Mouse (Mus musculus): ENCODE results near the gene Btbd19. TPM values are rescaled to one million over a fixed set of nuclear protein-coding genes. Genes with fewer than 3 reads are reported as not detected.

Gene Btbd19
- polyA plus RNA-seq, 1 experiment from 2014 or later: 6.7 TPM

DNA sequence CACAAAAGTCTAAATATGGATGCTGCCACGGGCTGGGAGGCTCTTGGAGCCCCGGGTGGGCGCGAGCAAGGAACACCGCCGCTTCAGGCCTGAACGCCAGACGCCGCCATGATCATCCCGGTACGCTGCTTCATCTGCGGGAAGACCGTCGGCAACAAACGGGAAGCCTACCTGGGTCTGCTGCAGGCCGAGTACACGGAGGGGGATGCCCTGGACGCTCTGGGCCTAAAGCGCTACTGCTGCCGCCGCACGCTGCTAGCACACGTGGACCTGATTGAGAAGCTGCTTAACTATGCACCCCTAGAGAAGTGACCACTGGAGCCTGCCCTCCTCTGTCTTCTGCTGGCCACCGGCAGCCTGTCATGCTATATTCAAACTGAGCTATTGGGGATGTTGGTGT lies 23.3 kb upstream of the Btbd19 start:
- H3K4me2 ChIP-seq: no peak overlapping the region
- H3K4me3 ChIP-seq (replicated peaks): no peak overlapping the region
- H3K27me3 ChIP-seq (replicated peaks): no peaks in the 10 kb centered on the region
- ATAC-seq (ENCODE audit: insufficient read depth, low FRiP score, low read depth): no peak
- WGBS: 65% methylated on average over 24 of the region's 24 CpGs
- no peaks in the 10 kb centered on the region for H3K9me3 ChIP-seq
- peaks cover 34% of the 10 kb centered on the region for H3K36me3 ChIP-seq
- peaks cover 16% of the 10 kb centered on the region; the same call in 1 of the 2 replicates for H3K4me1 ChIP-seq
- no peak overlapping the region for H3K27ac ChIP-seq
- no peak overlapping the region for H3K9ac ChIP-seq

GRCm38 (mm10) chr4:117148047-117148713 lies 22.7 kb upstream of the Btbd19 start:
- Histone ChIP-seq H3K36me3 (peaks cover 29% of the 10 kb centered on the region), H3K9me3 (no peaks in the 10 kb centered on the region), H3K4me1 (peaks cover 11% of the 10 kb centered on the region; the same call in 1 of the 2 replicates), H3K27ac (no peak overlapping the region), H3K27me3 (replicated peaks) (no peaks in the 10 kb centered on the region), H3K4me2 (no peak overlapping the region), H3K9ac (no peak overlapping the region), H3K4me3 (replicated peaks) (no peak overlapping the region)
- ATAC-seq (ENCODE audit: insufficient read depth, low FRiP score, low read depth): no peak; the same call in 1 of the 2 replicates
- WGBS: 70% methylated on average over 18 of the region's 18 CpGs

- Histone ChIP-seq H3K9me3 (no peaks in the 10 kb centered on the region), H3K9ac (no peak overlapping the region), H3K27me3 (replicated peaks) (no peaks in the 10 kb centered on the region), H3K36me3 (peaks cover 12% of the 10 kb centered on the region), H3K4me3 (replicated peaks) (no peak overlapping the region), H3K4me1 (0 out of 2 replicates have a peak, but pooled peaks cover 2% of the 10 kb centered on the region), H3K27ac (no peak overlapping the region), H3K4me2 (no peak overlapping the region)
- ATAC-seq (ENCODE audit: insufficient read depth, low FRiP score, low read depth): no peak
- WGBS: 27% methylated on average over 15 of the region's 15 CpGs
Measured at GRCm38 (mm10) chr4:117146176-117146575, 20.7 kb upstream of the Btbd19 start.

DNA sequence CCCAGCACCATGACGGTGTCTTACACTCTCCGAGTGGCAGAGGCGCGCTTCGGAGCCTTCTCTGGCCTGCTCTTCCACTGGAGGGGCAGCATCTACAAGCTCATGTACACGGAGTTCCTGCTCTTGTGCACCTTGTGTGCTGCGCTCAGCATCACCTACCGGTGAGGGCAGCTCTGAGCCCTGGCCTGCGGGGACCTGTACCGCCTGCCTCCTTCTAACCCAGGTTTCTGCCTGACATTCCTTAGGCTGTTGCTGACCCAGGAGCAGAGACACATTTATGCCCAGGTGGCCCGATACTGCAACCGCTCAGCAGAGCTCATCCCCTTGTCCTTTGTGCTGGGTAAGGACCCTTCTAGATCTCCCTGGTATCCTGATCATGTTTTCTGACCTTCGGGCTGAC lies 19.7 kb upstream of the Btbd19 start:
- WGBS: 85% methylated on average over 13 of the region's 13 CpGs
- no peak overlapping the region for H3K9ac ChIP-seq
- H3K9me3 ChIP-seq: no peaks in the 10 kb centered on the region

GRCm38 (mm10) chr4:117143023-117143422 lies 17.5 kb upstream of the Btbd19 start:
- 51% methylated on average over 7 of the region's 7 CpGs for WGBS
- H3K9ac ChIP-seq: no peak overlapping the region
- H3K4me1 ChIP-seq: no peaks in the 10 kb centered on the region
- H3K27me3 ChIP-seq (replicated peaks): no peaks in the 10 kb centered on the region
- H3K4me2 ChIP-seq: no peak overlapping the region
- no peaks in the 10 kb centered on the region for H3K9me3 ChIP-seq
- ATAC-seq (ENCODE audit: insufficient read depth, low FRiP score, low read depth): no peak
- H3K36me3 ChIP-seq: no peaks in the 10 kb centered on the region
- H3K27ac ChIP-seq: no peak overlapping the region
- H3K4me3 ChIP-seq (replicated peaks): no peak overlapping the region

More for the DNA sequence above, 19.7 kb upstream of the Btbd19 start:
- 0 out of 2 replicates have a peak, but pooled peaks cover under 1% of the 10 kb centered on the region for H3K4me1 ChIP-seq
- H3K27me3 ChIP-seq (replicated peaks): no peaks in the 10 kb centered on the region
- peaks cover 3% of the 10 kb centered on the region; the same call in 1 of the 2 replicates for H3K36me3 ChIP-seq
- H3K27ac ChIP-seq: no peak overlapping the region
- H3K4me2 ChIP-seq: no peak overlapping the region
- no peak overlapping the region for H3K4me3 ChIP-seq (replicated peaks)
- ATAC-seq (ENCODE audit: insufficient read depth, low FRiP score, low read depth): no peak

GRCm38 (mm10) chr4:117140613-117141012 lies 15.1 kb upstream of the Btbd19 start:
- no peaks in the 10 kb centered on the region for H3K4me1 ChIP-seq
- H3K4me3 ChIP-seq (replicated peaks): no peak overlapping the region
- whole genome bisulfite sequencing: 40% methylated on average over 4 of the region's 4 CpGs
- no peak overlapping the region for H3K4me2 ChIP-seq
- H3K9ac ChIP-seq: no peak overlapping the region
- H3K9me3 ChIP-seq: no peaks in the 10 kb centered on the region
- no peak overlapping the region for H3K27ac ChIP-seq
- ATAC-seq (ENCODE audit: insufficient read depth, low FRiP score, low read depth): no peak
- no peaks in the 10 kb centered on the region for H3K36me3 ChIP-seq
- no peaks in the 10 kb centered on the region for H3K27me3 ChIP-seq (replicated peaks)

GRCm38 (mm10) chr4:117139217-117139612 lies 13.7 kb upstream of the Btbd19 start:
- Histone ChIP-seq H3K4me3 (replicated peaks) (no peak overlapping the region), H3K36me3 (no peaks in the 10 kb centered on the region), H3K27me3 (replicated peaks) (no peaks in the 10 kb centered on the region), H3K4me1 (peaks cover 4% of the 10 kb centered on the region; the same call in 1 of the 2 replicates), H3K27ac (no peak overlapping the region), H3K9ac (no peak overlapping the region), H3K9me3 (no peaks in the 10 kb centered on the region), H3K4me2 (no peak overlapping the region)
- WGBS: 0% methylated on average over 2 of the region's 2 CpGs
- ATAC-seq (ENCODE audit: insufficient read depth, low FRiP score, low read depth): no peak

DNA sequence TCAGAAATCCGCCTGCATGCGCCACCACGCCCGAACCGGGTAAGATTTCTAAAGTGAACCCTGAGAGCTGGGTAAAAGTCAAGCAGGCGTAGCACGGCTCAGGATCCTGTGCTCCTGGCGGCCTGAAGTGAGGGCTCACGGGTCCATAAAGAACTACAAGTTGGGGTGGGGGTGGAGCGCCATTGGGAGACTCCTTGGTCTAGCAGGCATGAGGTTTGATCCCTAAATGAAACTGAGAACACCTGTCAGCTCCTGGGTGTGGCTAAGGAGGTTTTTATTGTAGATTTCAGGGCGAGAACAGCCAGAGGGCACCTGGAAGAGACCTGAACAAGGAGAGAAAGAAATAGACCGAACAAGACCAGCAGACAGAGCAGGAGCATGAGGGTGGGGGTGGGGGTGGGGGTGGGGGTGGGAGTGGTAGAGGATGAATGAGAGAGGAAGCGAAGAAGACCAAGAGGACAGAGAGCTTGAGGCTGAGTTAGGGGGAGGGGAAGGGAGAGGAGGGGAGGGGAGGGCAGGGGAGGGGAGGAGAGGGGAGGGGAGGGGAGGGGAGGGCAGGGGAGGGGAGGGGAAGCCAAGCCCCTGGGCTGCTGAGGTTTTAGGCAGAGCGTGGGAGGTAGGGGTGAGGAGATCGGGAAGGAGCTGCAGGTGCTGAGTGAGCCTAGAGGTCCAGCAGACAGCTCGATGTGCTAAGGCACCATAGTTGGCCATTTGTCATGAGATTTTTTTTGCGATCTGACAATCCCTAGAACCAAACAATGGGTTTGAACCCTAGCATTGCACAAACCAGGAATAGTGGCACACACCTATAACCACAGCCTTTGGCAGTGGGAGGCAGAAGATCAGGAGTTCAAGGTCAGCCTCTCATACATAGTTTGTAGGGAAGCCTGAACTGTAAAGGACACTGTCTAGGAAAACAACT lies 13.0 kb upstream of the Btbd19 start:
- no peak for ATAC-seq (ENCODE audit: insufficient read depth, low FRiP score, low read depth)
- H3K27ac ChIP-seq: no peak overlapping the region
- H3K9ac ChIP-seq: no peak overlapping the region
- H3K27me3 ChIP-seq (replicated peaks): no peaks in the 10 kb centered on the region
- H3K9me3 ChIP-seq: no peaks in the 10 kb centered on the region
- no peak overlapping the region for H3K4me3 ChIP-seq (replicated peaks)
- 64% methylated on average over 16 of the region's 17 CpGs for WGBS
- no peak overlapping the region for H3K4me2 ChIP-seq
- H3K36me3 ChIP-seq: no peaks in the 10 kb centered on the region
- H3K4me1 ChIP-seq: peaks cover 6% of the 10 kb centered on the region; the same call in 1 of the 2 replicates

DNA sequence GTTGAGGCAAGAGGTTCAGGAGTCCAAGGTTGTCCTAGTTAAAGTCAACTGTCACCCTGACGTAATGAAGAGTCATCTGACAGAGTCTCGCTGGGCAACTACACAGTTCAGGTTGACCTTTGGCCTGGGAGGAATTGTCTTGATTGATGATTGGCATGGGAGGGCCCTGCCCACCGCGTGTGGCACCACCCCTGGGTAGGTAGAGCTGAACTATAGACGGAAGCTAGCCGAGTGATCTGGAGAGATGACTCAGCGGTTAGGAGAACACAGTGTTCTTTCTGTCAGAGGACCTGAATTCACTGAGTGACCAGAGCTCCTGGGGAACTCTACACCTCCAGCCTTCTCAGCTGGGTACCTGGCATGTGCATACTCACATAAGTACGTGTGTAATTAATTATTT lies 10.5 kb upstream of the Btbd19 start:
- Histone ChIP-seq H3K36me3 (no peaks in the 10 kb centered on the region), H3K4me1 (peaks cover 20% of the 10 kb centered on the region), H3K27ac (peak overlapping the region; percentile 75; the same call in 1 of the 2 replicates), H3K27me3 (replicated peaks) (peaks cover 9% of the 10 kb centered on the region; the same call in 1 of the 2 replicates), H3K9me3 (no peaks in the 10 kb centered on the region), H3K9ac (no peak overlapping the region), H3K4me2 (no peak overlapping the region), H3K4me3 (replicated peaks) (no peak overlapping the region)
- peak; percentile 59 for ATAC-seq (ENCODE audit: insufficient read depth, low FRiP score, low read depth)
- 24% methylated on average over 8 of the region's 8 CpGs for WGBS

GRCm38 (mm10) chr4:117134601-117134995 lies 9.1 kb upstream of the Btbd19 start:
- Histone ChIP-seq H3K9me3 (no peaks in the 10 kb centered on the region), H3K36me3 (no peaks in the 10 kb centered on the region), H3K9ac (no peak overlapping the region), H3K27ac (no peak overlapping the region), H3K4me3 (replicated peaks) (no peak overlapping the region), H3K4me1 (peaks cover 20% of the 10 kb centered on the region), H3K27me3 (replicated peaks) (peaks cover 9% of the 10 kb centered on the region; the same call in 1 of the 2 replicates), H3K4me2 (peak overlapping the region; percentile 97; the same call in 1 of the 2 replicates)
- ATAC-seq (ENCODE audit: insufficient read depth, low FRiP score, low read depth): no peak
- WGBS: 25% methylated on average over 2 of the region's 2 CpGs

DNA sequence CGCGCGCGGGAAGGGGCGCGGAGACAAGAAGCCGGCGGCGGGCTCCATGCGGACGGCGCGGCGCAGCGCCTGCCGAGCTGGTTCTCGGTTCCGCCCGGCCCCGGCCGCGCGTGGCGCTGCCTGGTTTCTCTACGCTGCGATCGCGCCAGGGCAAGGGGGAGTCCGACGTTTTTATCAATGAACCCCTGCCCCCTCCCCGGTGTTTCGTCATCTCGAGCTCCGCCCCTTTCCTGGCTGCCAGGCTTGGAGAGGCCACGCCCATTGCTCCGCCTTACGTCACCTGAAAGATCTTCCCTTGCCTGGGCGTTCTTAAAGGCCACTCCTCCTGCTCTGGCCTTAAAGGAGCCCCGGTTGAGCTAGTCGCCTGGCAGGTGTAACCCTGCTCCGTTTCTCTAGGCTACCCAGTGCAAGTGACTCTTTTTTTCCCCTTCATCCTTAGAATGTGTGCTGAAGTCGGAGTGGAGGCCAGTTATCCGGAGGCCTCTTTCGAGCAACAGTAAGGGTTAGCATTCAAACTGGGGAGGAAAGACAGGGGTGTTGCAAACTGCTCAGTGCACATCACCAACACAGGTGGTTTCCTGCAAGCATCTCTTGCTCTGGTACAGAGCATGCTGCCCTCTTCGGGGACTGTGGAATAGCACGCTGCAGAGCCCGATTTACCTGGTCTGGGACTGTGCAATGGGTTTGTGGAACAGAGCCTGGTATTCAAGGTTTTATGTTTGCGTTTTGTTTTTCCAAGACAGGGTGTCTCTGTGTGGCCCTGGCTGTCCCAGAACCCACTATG lies 8.5 kb upstream of the Btbd19 start, which contains the start of gene Plk3:
Gene Plk3 (minus strand): TSS at position 147 of the 784 bp plus-strand sequence.
- peaks cover 9% of the 10 kb centered on the region; the same call in 1 of the 2 replicates for H3K27me3 ChIP-seq (replicated peaks)
- peak within 1 kb of the TSS; percentile 86 for H3K9ac ChIP-seq
- H3K4me1 ChIP-seq: peaks cover 20% of the 10 kb centered on the region
- peak; percentile 86 for ATAC-seq (ENCODE audit: insufficient read depth, low FRiP score, low read depth)
- peak within 1 kb of the TSS; percentile 67 for H3K4me3 ChIP-seq (replicated peaks)
- H3K4me2 ChIP-seq: peak within 1 kb of the TSS; percentile 97
- WGBS: 2% methylated on average over 48 of the region's 48 CpGs
- no peaks in the 10 kb centered on the region for H3K9me3 ChIP-seq
- H3K36me3 ChIP-seq: peaks cover 3% of the 10 kb centered on the region; the same call in 1 of the 2 replicates
- H3K27ac ChIP-seq: no peak within 1 kb of the TSS
